Mouse (Mus musculus): ENCODE data around the gene Ptgir.

DNA sequence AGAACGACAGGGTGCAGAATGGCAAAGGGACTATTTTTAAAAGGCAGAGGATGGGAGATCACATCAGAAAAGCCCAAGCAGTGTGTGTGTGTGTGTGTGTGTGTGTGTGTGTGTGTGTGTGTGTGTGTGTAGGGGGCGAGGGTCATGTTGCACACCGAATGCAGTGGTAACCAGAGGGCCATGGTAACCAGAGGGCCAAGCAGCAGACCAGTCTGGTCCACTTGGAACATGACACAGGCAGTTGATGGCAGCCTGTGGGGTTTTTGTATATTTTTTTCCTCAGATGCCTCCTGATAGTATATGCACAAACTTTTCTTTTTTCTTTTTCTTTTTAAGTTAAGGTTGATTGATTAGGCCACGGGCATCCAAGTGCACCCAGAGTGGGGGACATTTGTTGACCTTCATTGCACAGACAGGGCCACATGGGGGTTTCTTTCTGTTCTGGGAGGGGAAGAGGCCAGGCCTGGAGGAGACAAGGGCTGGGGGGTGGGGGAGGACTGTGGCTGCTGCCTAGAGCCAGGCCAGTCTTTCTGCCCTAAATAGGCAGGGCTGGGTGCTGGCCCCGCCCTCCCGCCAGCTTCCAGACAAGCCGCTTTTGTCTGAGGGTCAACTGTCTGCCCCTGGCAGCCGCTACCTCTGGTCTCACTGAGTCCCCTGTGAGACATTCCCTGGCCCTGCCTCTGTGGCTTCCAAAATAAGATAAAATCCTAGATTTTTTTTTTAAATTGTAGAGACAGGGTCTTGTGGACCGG is 26.3 kb upstream of the Ptgir start:
- TF ChIP-seq CTCF (IDR thresholded peaks at IDR 0.05; ENCODE audit: low read depth) (no peak), EP300 (IDR thresholded peaks at IDR 0.05; ENCODE audit: low read depth) (no peak)

Measured in liver, postnatal 0 days (tissue).